Mouse (Mus musculus): Measurements from ENCODE around the gene Tor1aip1. TPM values are rescaled to one million over a fixed set of nuclear protein-coding genes. Genes with fewer than 3 reads are reported as not detected.

The Tor1aip1 gene
- polyA plus RNA-seq, 1 experiment, result not detected

DNA sequence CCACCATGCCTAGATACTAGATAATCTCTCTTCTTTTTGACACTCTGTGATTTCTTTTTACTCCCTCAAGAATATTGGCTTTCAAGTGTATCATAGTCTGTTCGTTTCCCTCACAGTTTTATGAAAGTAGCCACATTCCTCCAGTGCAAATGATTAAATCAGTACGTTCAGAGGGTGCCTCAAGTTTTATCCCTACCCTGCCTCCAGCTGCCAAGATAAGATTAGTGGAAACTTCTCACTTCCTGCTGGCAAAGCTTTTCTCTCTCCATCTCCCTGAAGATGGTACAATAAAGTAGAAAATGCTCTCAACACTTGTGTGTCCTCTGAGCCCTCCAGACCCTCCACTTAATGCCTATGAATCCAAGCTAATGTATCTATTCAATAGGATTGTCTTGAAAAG is 61.3 kb downstream of the Tor1aip1 start:
- H3K4me1 ChIP-seq (ENCODE audit: control insufficient read depth, insufficient read depth, low read length), result no peaks in the 10 kb centered on the region
- WGBS, result 60% methylated on average over 2 of the region's 2 CpGs
- H3K4me3 ChIP-seq (ENCODE audit: insufficient read depth, low read depth, low read length), result no peak overlapping the region
- TF ChIP-seq CTCF (IDR thresholded peaks at IDR 0.05; ENCODE audit: insufficient read depth, low read depth, low read length) (no peak), POLR2A (IDR thresholded peaks at IDR 0.05; ENCODE audit: insufficient read depth, low read depth, low read length) (no peak)
- no peak overlapping the region for H3K27ac ChIP-seq (ENCODE audit: insufficient read depth, low read depth, low read length)

DNA sequence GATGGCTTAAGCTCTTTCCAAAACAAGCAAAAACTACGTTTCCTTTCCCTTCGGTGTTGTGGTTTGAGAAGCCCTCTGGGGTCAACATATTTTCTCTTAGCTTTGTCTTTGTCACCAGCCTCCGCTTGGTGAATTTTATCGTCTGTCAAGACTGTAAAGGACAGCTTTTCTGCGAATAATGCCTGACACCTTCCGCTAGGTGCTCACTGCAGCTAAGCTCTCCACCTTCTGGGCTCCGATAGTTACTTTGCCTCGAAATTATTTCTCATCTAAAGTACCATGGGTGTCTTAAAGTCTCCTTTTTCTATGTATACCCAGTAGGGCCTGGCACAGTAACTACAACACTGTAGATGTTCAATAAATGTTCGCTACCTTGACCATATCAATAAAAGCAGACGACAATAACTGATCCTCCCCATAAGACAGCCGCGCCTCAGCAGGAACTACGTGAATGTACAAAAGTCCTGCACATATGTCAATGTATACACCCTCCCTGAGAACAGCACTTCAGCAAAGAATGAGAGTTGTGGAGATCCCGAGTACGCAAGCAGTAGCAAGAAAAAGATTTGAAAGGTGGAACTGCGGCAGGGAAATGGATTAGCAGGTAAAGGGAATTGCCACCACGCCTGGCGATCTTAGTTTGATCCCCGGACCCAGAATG is 62.4 kb downstream of the Tor1aip1 start:
- no peaks in the 10 kb centered on the region for H3K4me1 ChIP-seq (ENCODE audit: control insufficient read depth, insufficient read depth, low read length)
- peak overlapping the region; percentile 91 for H3K4me3 ChIP-seq (ENCODE audit: insufficient read depth, low read depth, low read length)
- TF ChIP-seq CTCF (IDR thresholded peaks at IDR 0.05; ENCODE audit: insufficient read depth, low read depth, low read length) (no peak), POLR2A (IDR thresholded peaks at IDR 0.05; ENCODE audit: insufficient read depth, low read depth, low read length) (no peak)
- 6% methylated on average over 19 of the region's 19 CpGs for WGBS
- H3K27ac ChIP-seq (ENCODE audit: insufficient read depth, low read depth, low read length), result peak overlapping the region; percentile 96

DNA sequence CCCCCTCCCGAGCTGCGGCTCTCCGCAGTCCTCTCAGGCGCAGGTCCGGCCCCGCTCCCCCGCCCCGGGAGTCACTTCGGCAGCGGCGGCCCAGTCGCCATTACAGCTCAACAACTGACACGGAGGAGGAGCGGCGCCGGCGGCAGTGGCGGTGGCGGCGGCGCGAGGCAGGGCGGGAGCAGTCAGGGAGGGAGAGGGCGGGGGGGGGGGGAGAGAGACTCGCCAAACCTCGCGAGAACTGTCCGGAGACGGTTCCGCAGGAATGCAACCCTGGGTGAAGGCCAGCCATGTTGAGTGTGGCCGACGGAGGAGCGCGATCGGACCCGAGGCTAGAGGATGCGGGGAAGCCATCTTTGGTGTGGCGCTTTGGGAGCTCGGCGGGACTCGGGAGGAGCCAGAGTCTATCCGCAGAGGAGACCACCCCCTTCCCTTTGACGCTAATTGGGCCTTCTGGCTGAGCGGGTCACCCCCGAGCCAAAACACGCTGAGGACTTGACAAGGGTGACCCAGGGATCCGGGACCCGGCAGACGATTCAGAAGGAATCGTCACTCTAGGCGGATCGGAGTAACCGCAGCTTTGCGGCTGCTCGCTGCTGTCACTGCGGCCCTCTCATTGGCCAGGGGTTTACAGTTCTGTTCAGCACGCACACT is 63.1 kb downstream of the Tor1aip1 start, which contains the start of gene Cep350:
Gene Cep350, minus strand, starts transcription at position 188 of the 651 bp plus-strand sequence.
- under 1% methylated on average over 49 of the region's 57 CpGs for WGBS
- H3K4me1 ChIP-seq (ENCODE audit: control insufficient read depth, insufficient read depth, low read length), result no peaks in the 10 kb centered on the region
- H3K27ac ChIP-seq (ENCODE audit: insufficient read depth, low read depth, low read length), result peak within 1 kb of the TSS; percentile 96
- TF ChIP-seq POLR2A (IDR thresholded peaks at IDR 0.05; ENCODE audit: insufficient read depth, low read depth, low read length), result peak; percentile 82
- TF ChIP-seq CTCF (IDR thresholded peaks at IDR 0.05; ENCODE audit: insufficient read depth, low read depth, low read length), result no peak
- H3K4me3 ChIP-seq (ENCODE audit: insufficient read depth, low read depth, low read length), result peak within 1 kb of the TSS; percentile 91

DNA sequence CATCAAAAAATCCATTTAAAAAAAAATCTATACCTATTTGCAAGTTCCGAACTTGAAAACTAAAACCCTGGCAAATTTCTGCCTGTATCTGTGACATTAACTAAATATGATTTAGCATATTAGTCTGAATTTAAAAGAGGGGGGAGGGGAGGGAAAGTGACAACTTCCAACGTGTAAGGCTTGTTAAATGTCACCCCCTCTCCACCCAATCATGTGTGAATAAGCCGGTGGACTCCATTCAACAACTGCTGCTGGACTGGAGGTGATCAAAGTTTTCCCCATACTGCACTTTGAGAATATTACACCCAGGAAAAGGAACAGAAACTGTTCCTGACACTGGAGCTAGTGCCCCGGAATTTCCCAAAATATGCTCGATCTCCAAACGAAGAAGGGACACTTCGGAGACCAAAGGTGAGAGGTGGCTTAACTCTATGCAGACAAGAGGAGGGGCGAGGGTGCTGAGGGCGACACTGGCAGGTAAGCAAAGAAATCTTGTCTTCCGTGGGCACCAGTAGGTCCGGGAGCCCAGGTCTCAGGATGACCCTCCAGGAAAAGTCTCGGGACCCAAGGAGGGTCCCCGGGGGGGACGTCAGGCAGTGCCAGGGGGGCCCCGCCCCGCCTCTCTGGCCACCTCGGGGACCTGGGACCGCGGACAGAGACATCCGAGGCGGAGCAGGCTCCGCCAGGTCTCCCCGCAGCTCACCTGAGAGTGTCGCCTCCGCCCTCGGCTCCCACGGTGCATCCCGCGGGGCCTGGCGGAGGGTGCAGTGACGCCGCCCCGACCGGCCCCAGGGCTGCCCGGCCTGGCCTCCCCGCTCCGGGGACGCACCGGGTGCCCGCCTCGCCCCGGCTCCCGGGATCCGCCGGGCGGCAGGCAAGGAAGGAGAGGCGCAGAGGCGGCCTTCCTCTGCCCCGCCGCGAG is 63.9 kb downstream of the Tor1aip1 start:
- H3K27ac ChIP-seq (ENCODE audit: insufficient read depth, low read depth, low read length), result peak overlapping the region; percentile 60; the same call in 1 of the 2 replicates
- H3K4me1 ChIP-seq (ENCODE audit: control insufficient read depth, insufficient read depth, low read length), result no peaks in the 10 kb centered on the region
- H3K4me3 ChIP-seq (ENCODE audit: insufficient read depth, low read depth, low read length), result peak overlapping the region; percentile 91
- 1% methylated on average over 51 of the region's 51 CpGs for WGBS
- TF ChIP-seq CTCF (IDR thresholded peaks at IDR 0.05; ENCODE audit: insufficient read depth, low read depth, low read length) (no peak), POLR2A (IDR thresholded peaks at IDR 0.05; ENCODE audit: insufficient read depth, low read depth, low read length) (no peak)

Other genes starting within 250 kb of the Tor1aip1 start
- gene Qsox1, start 223.6 kb downstream of the Tor1aip1 start, polyA plus RNA-seq (2012; ENCODE audit: insufficient read depth, insufficient read length, low replicate concordance, missing spikeins), result not detected in 2 replicates
- not detected in 2 replicates for gene Cep350, start 63.2 kb downstream of the Tor1aip1 start, polyA plus RNA-seq (2012; ENCODE audit: insufficient read depth, insufficient read length, low replicate concordance, missing spikeins)
- gene Tor1aip2, start 1.1 kb downstream of the Tor1aip1 start, polyA plus RNA-seq (2012; ENCODE audit: insufficient read depth, insufficient read length, low replicate concordance, missing spikeins), result not detected in 2 replicates
- not detected in 2 replicates for gene Fam163a, start 168.5 kb upstream of the Tor1aip1 start, polyA plus RNA-seq (2012; ENCODE audit: insufficient read depth, insufficient read length, low replicate concordance, missing spikeins)